8 mouse cellular contexts compared by ENCODE assay signal in genomic region chr7:100974135-100974903, GRCm38 (mm10). TPM values are rescaled to one million over a fixed set of nuclear protein-coding genes. Genes with fewer than 3 reads are reported as not detected.
DNase-seq lines count a peak whose midpoint lies in the region; ATAC-seq lines count a peak whose summit lies in the region.

Gene P2ry6, minus strand, starts transcription at chr7:100974649.

- peak within 1 kb of the TSS; percentile 41; the same call in 1 of the 2 replicates for H3K9ac ChIP-seq in embryonic facial prominence, embryonic 11.5 days (replicated peaks; ENCODE audit: low read length)
- H3K9ac ChIP-seq in hindbrain, embryonic 13.5 days = peak within 1 kb of the TSS; percentile 59

- no peaks in the 10 kb centered on the region; the same call in 1 of the 2 replicates for H3K4me1 ChIP-seq in embryonic facial prominence, embryonic 11.5 days (ENCODE audit: control insufficient read depth, insufficient read depth, low read length)
- peaks cover 15% of the 10 kb centered on the region for H3K4me1 ChIP-seq in hindbrain, embryonic 13.5 days (replicated peaks)

- DNase-seq in ovary, postnatal 36 days (ENCODE audit: low spot score) = peak; percentile 73
- no peak for DNase-seq in ovary, postnatal 14 days (ENCODE audit: low spot score)
- peak; percentile 29 for DNase-seq in embryonic facial prominence, embryonic 11.5 days (ENCODE audit: low spot score)
- DNase-seq in lung, postnatal 14 days = peak; percentile 53
- DNase-seq in testis, postnatal 10 days (ENCODE audit: low spot score) = peak; percentile 76
- no peak for DNase-seq in embryo, embryonic 10.5 days (ENCODE audit: low spot score)
- DNase-seq in right cerebral cortex, adult 18-20 months = no peak

- no peaks in the 10 kb centered on the region for H3K36me3 ChIP-seq in embryonic facial prominence, embryonic 11.5 days (replicated peaks; ENCODE audit: control insufficient read depth, insufficient read depth, low read depth, low read length)
- no peaks in the 10 kb centered on the region for H3K36me3 ChIP-seq in hindbrain, embryonic 13.5 days

- peak within 1 kb of the TSS; percentile 38 for H3K4me2 ChIP-seq in embryonic facial prominence, embryonic 11.5 days (ENCODE audit: low read depth, low read length)
- H3K4me2 ChIP-seq in hindbrain, embryonic 13.5 days = peak within 1 kb of the TSS; percentile 54

- H3K27ac ChIP-seq in embryonic facial prominence, embryonic 11.5 days (replicated peaks; ENCODE audit: low read depth, low read length) = no peak within 1 kb of the TSS
- H3K27ac ChIP-seq in hindbrain, embryonic 13.5 days = no peak within 1 kb of the TSS

- H3K9me3 ChIP-seq in embryonic facial prominence, embryonic 11.5 days (replicated peaks; ENCODE audit: control insufficient read depth, low read length) = no peaks in the 10 kb centered on the region
- H3K9me3 ChIP-seq in hindbrain, embryonic 13.5 days = no peaks in the 10 kb centered on the region

- H3K4me3 ChIP-seq in embryonic facial prominence, embryonic 11.5 days (ENCODE audit: low read depth, low read length) = peak within 1 kb of the TSS; percentile 29
- peak within 1 kb of the TSS; percentile 35 for H3K4me3 ChIP-seq in hindbrain, embryonic 13.5 days

- 3% methylated on average over 36 of the region's 36 CpGs for WGBS in embryonic facial prominence, embryonic 11.5 days
- WGBS in hindbrain, embryonic 13.5 days = 4% methylated on average over 36 of the region's 36 CpGs

- peaks cover 27% of the 10 kb centered on the region for H3K27me3 ChIP-seq in embryonic facial prominence, embryonic 11.5 days (ENCODE audit: control insufficient read depth, insufficient read depth, low read length)
- peaks cover 44% of the 10 kb centered on the region for H3K27me3 ChIP-seq in hindbrain, embryonic 13.5 days

- ATAC-seq in embryonic facial prominence, embryonic 11.5 days (replicated peaks; ENCODE audit: insufficient number of reproducible peaks, low FRiP score, low TSS enrichment, low read depth) = peak; percentile 57; the same call in 1 of the 2 replicates
- ATAC-seq in hindbrain, embryonic 13.5 days (ENCODE audit: low FRiP score) = peak; percentile 46; the same call in 1 of the 2 replicates

RNA-seq across cellular contexts. Expression of gene P2ry6, which starts in this region (rescaled TPM):
- polyA plus RNA-seq in embryonic facial prominence, embryonic 11.5 days (2014; fragmentation: Nextera tagmentation; extraction: Ambion mirVana) = 1.8 and 1.9 TPM in 2 replicates
- 2.7 and 3.5 TPM in 2 replicates for polyA plus RNA-seq in hindbrain, embryonic 13.5 days (2015; fragmentation: Nextera tagmentation; extraction: Ambion mirVana)

Comparison
In these comparisons a context has a peak if more than half of its experiments do, and no peak if none do; other contexts are left out.
1. DNase-seq: peak in ovary, postnatal 36 days (single experiment), embryonic facial prominence, embryonic 11.5 days (single experiment), lung, postnatal 14 days (single experiment) and testis, postnatal 10 days (single experiment); none in ovary, postnatal 14 days (single experiment), embryo, embryonic 10.5 days (single experiment) and right cerebral cortex, adult 18-20 months (single experiment).